Mouse (Mus musculus) Patski (cell line): ENCODE data around the gene Rbm17. TPM values are rescaled to one million over a fixed set of nuclear protein-coding genes. Genes with fewer than 3 reads are reported as not detected.

ENCODE experiments used
- ATAC-seq: fragments of 100-300 bp; one replicate; pipeline ENCODE4 v1.8.0; 2021
- CTCF ChIA-PET: fragments of 350-600 bp; sonication (Branson Sonifier 250); formaldehyde crosslinking; loops from one replicate; lab custom pipeline; 2022; ENCODE audit warnings: inconsistent platforms; lab: Charles Lee
- POLR2A ChIA-PET: fragments of 350-600 bp; sonication (Branson Sonifier 250); formaldehyde crosslinking; loops from one replicate; lab custom pipeline; 2022; ENCODE audit warnings: antibody characterized with exemption, inconsistent platforms; lab: Charles Lee
- DNase-seq: peaks from one replicate; pipeline ENCODE4 v3.0.0-alpha.2; 2011; ENCODE audit warnings: low read depth, low spot score
- H3K27me3 ChIP-seq: fragments of 371-371 bp; one replicate; pipeline ENCODE4 v1.5.1; 2021
- CTCF ChIP-seq: fragments of 100-300 bp; IDR thresholded peaks from one replicate; pipeline ENCODE4 v1.5.1; 2021
- in situ Hi-C: fragments of 300-500 bp; cut with MboI; formaldehyde crosslinking; loops from 3 replicates; pipeline ENCODE4 v1.11.1; 2018; ENCODE audit warnings: low pct_unique_long_range_greater_than_20kb, mixed read lengths
- polyA plus RNA-seq: library from polyadenylated mRNA; unstranded; gene quantifications from one replicate; pipeline ENCODE4 v1.2.3, GENCODE M21; 2021

The Rbm17 gene
- polyA plus RNA-seq, result 141 TPM

GRCm38 (mm10) chr2:11604053-11604452 is at the start of gene Rbm17:
Rbm17 (minus strand) TSS chr2:11604153.
- in situ Hi-C loops, result no loop called here
- CTCF ChIA-PET, result interaction anchor here (0.7 to 1.7 kb wide), 6 partner anchors 14 to 100 kb away, joined by 3 to 5 read pairs (median 4); no protein-coding TSS in a partner anchor
- no peak for DNase-seq
- H3K27me3 ChIP-seq, result peaks cover 6% of the 10 kb centered on the region
- no peak for TF ChIP-seq CTCF
- ATAC-seq, result no peak
- POLR2A ChIA-PET, result no interaction called here

- ATAC-seq (no peak), DNase-seq (no peak)
- peaks cover 16% of the 10 kb centered on the region for H3K27me3 ChIP-seq
- POLR2A ChIA-PET, result no interaction called here
- CTCF ChIA-PET, result no interaction called here
- TF ChIP-seq CTCF, result no peak
- in situ Hi-C loops, result no loop called here
Observed at GRCm38 (mm10) chr2:11653330-11653729, 49.4 kb upstream of the Rbm17 start.

- ChIA-PET POLR2A (no interaction called here), CTCF (no interaction called here)
- DNase-seq (no peak), ATAC-seq (no peak)
- in situ Hi-C loops, result no loop called here
- TF ChIP-seq CTCF, result no peak
- peaks cover 12% of the 10 kb centered on the region for H3K27me3 ChIP-seq
Observed at GRCm38 (mm10) chr2:11652780-11653179, 48.8 kb upstream of the Rbm17 start.

DNA sequence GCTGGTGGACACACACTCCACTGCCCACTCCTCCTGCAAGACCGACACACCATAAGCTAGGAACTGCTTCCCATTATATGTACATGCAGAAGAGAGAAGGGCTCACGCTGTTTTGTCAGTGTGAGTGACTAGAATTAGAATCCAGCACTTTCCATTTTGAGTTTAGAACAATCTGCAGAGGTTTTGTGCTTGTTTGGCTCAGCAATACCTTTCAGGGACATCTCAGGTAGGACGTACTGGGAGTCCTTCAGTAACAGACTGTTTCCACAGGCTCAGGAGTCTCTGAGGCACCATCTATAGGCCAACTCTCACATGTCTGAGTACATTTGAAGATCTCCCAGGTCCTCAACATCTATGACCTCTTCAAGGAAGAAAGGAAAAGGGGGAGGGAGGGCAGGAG is 48.2 kb upstream of the Rbm17 start:
- ATAC-seq (no peak), DNase-seq (no peak)
- POLR2A ChIA-PET, result no interaction called here
- no peak for TF ChIP-seq CTCF
- in situ Hi-C loops, result no loop called here
- peaks cover 7% of the 10 kb centered on the region for H3K27me3 ChIP-seq
- CTCF ChIA-PET, result no interaction called here

- ATAC-seq (no peak), DNase-seq (no peak)
- H3K27me3 ChIP-seq, result peaks cover 10% of the 10 kb centered on the region
- CTCF ChIA-PET, result interaction anchor here (0.9 kb wide), 1 partner anchor 36 kb away, joined by 3 read pairs; no protein-coding TSS in a partner anchor
- POLR2A ChIA-PET, result no interaction called here
- in situ Hi-C loops, result no loop called here
- TF ChIP-seq CTCF, result no peak
Observed at GRCm38 (mm10) chr2:11651476-11651875, 47.5 kb upstream of the Rbm17 start.

- ChIA-PET CTCF (interaction anchor here (0.8 kb wide), 1 partner anchor 8 kb away, joined by 3 read pairs; no protein-coding TSS in a partner anchor), POLR2A (no interaction called here)
- in situ Hi-C loops, result no loop called here
- DNase-seq (no peak), ATAC-seq (no peak)
- peaks cover 23% of the 10 kb centered on the region for H3K27me3 ChIP-seq
- no peak for TF ChIP-seq CTCF
Observed at GRCm38 (mm10) chr2:11645297-11645696, 41.3 kb upstream of the Rbm17 start.

- no peak for TF ChIP-seq CTCF
- DNase-seq (no peak), ATAC-seq (no peak)
- H3K27me3 ChIP-seq, result peaks cover 23% of the 10 kb centered on the region
- in situ Hi-C loops, result no loop called here
- ChIA-PET POLR2A (interaction anchor here (0.6 kb wide), 1 partner anchor 22 kb away, joined by 3 read pairs; no protein-coding TSS in a partner anchor), CTCF (interaction anchor here (0.9 kb wide), 1 partner anchor 8 kb away, joined by 4 read pairs; no protein-coding TSS in a partner anchor)
Observed at GRCm38 (mm10) chr2:11644057-11644456, 40.1 kb upstream of the Rbm17 start.

DNA sequence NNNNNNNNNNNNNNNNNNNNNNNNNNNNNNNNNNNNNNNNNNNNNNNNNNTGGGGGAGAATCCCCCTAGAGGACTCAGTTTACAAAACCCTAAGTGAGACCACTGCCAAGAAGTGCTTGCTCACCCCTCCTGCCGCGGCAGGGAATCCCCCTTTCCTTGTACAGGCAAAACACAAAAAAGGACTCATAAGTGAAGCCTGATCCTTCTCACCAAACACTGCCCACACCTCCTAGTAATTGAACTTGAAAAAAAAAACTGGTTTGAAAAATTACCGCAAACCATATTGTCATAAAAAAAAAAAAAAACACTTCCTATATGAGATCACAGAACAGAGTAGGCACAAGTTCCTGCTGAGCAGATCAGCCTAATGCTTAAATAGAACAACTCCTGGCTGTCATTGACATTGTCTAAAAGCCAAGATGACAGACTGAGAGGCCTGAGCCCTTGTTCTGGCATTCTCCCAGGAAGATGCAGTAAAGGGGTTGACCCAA is 38.5 kb upstream of the Rbm17 start, which contains the start of gene Il2ra:
TSS of gene Il2ra (plus strand) at position 357 of the 491 bp plus-strand sequence.
- TF ChIP-seq CTCF, result no peak
- CTCF ChIA-PET, result no interaction called here
- POLR2A ChIA-PET, result no interaction called here
- peaks cover 16% of the 10 kb centered on the region for H3K27me3 ChIP-seq
- in situ Hi-C loops, result no loop called here
- DNase-seq, result no peak
- ATAC-seq, result no peak

- ChIA-PET CTCF (interaction anchor here (1.0 kb wide), 1 partner anchor 9 kb away, joined by 3 read pairs; no protein-coding TSS in a partner anchor), POLR2A (no interaction called here)
- TF ChIP-seq CTCF, result no peak
- in situ Hi-C loops, result no loop called here
- H3K27me3 ChIP-seq, result peaks cover 2% of the 10 kb centered on the region
- DNase-seq (no peak), ATAC-seq (no peak)
Observed at GRCm38 (mm10) chr2:11637115-11637514, 33.2 kb upstream of the Rbm17 start.

GRCm38 (mm10) chr2:11636138-11636480 is 32.2 kb upstream of the Rbm17 start:
- peaks cover 3% of the 10 kb centered on the region for H3K27me3 ChIP-seq
- in situ Hi-C loops, result no loop called here
- TF ChIP-seq CTCF, result no peak
- DNase-seq, result no peak
- CTCF ChIA-PET, result interaction anchor here (1.5 kb wide), 1 partner anchor 8 kb away, joined by 4 read pairs; no protein-coding TSS in a partner anchor
- POLR2A ChIA-PET, result no interaction called here
- ATAC-seq, result no peak

DNA sequence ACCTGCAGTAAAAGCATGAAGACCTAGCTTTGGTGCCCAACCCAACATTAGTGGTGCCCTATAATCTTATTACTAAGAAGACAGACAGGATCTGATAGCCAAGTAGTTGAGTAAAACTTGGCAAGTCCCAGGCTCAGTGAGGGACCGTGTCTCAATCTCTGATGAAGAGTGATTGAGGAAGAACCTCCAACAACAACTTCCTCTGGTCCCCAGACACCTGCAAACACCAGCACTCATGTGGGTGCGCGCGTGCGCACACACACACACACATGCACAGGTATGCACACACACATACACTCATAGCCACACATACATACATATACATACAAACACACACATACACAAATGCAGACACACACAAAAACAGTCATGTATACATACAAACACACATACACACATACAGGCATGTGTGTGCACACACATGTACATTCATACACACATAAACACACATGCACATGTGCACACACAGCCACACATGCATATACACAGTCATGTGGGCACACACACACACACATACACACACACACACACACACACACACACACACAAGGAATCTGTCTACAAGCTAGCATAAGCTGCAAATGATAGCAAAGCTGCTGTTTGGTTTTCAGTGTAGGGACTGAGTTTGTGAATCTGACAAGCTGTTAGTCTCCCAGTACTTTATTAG is 31.7 kb upstream of the Rbm17 start:
- CTCF ChIA-PET, result interaction anchor here (1.5 kb wide), 1 partner anchor 9 kb away, joined by 4 read pairs; no protein-coding TSS in a partner anchor
- no peak for ATAC-seq
- in situ Hi-C loops, result no loop called here
- TF ChIP-seq CTCF, result no peak
- DNase-seq, result no peak
- peaks cover 8% of the 10 kb centered on the region for H3K27me3 ChIP-seq
- POLR2A ChIA-PET, result no interaction called here
